Mouse (Mus musculus): Measurements from ENCODE around the gene Rpp25l. TPM values are rescaled to one million over a fixed set of nuclear protein-coding genes. Genes with fewer than 3 reads are reported as not detected.

Gene Rpp25l
- polyA plus RNA-seq, 1 experiment from 2014 or later = 45.1 TPM

DNA sequence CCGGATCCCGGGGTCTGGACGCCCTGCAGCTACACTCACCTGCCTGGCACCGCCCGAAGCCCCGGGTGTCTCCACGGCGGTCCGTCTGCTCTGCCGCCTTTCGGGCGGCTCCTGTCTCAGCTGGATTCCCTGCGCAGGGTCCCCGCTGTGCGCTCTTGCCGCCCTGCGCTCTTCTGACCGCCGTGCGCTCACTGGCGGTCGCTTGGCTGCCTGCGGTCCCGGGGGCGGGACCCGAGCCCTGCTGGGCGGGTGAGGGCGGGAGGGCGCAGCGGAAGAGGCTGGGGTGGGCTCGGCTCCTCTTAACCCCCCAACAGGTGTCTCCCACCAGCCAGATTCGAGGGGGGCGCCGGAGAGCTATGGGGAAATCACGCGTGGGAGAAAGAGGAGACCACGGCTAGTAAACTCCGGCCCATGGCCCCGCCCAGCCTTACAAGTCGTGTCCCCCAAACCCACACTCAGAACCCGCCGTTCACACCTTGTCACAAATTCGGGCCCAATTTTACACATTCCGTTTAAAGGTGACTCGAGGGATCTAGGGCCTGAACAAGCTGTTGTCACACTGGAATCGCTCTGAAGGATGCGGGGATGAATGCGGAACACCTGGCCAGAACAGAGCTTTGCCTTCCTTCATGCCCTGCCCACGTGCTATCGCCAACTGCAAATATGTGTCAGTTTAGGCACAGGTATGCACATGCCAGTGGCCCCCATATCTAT, 17.9 kb upstream of the Rpp25l start, which contains the start of gene Arid3c:
TSS of gene Arid3c (minus strand) at position 91 of the 714 bp plus-strand sequence.
- Histone ChIP-seq H3K4me1 (peaks cover 9% of the 10 kb centered on the region), H3K9ac (peak within 1 kb of the TSS; percentile 72), H3K27ac (replicated peaks) (no peak within 1 kb of the TSS), H3K4me3 (peak within 1 kb of the TSS; percentile 51), H3K9me3 (no peaks in the 10 kb centered on the region; the same call in 1 of the 2 replicates), H3K4me2 (peak within 1 kb of the TSS; percentile 77), H3K27me3 (replicated peaks) (peaks cover 92% of the 10 kb centered on the region), H3K36me3 (no peaks in the 10 kb centered on the region)
- WGBS = 2% methylated on average over 42 of the region's 50 CpGs
- no peak for ATAC-seq (ENCODE audit: extremely low read depth, insufficient number of reproducible peaks, low FRiP score, low TSS enrichment)

GRCm38 (mm10) chr4:41726826-41727621, 13.7 kb upstream of the Rpp25l start:
- Histone ChIP-seq H3K9me3 (no peaks in the 10 kb centered on the region), H3K36me3 (no peaks in the 10 kb centered on the region), H3K27ac (replicated peaks) (no peak overlapping the region), H3K4me3 (no peak overlapping the region), H3K4me1 (peaks cover 20% of the 10 kb centered on the region), H3K4me2 (no peak overlapping the region), H3K27me3 (replicated peaks) (peaks cover 83% of the 10 kb centered on the region), H3K9ac (no peak overlapping the region)
- WGBS = 15% methylated on average over 20 of the region's 20 CpGs
- ATAC-seq (ENCODE audit: extremely low read depth, insufficient number of reproducible peaks, low FRiP score, low TSS enrichment) = no peak

DNA sequence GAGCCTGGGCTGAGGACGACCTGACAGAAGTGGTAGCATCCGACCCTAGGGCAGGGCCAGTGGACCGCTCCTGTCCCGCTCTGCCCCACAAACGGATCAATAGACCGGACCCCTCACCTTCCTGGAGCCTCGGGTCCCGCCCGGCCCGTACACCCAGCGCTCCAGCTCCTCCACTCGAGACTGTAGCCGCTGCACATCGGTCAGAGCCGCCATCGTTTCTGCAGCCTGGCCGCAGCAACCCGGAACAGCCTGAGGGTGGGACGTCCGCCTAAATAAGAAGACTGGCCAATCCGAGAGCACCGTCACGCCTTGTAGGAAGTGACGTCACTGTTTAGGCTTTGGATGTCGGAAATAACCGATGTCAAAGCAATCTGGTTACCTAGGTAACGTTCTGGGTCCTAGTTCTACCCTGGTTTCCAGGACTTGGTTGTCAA, 9.6 kb upstream of the Rpp25l start, which contains the start of gene Dctn3:
TSS of gene Dctn3 (minus strand) at position 253 of the 434 bp plus-strand sequence.
- Histone ChIP-seq H3K27ac (replicated peaks) (no peak within 1 kb of the TSS), H3K9me3 (no peaks in the 10 kb centered on the region), H3K4me1 (peaks cover 16% of the 10 kb centered on the region), H3K4me2 (peak within 1 kb of the TSS; percentile 92), H3K27me3 (replicated peaks) (peaks cover 46% of the 10 kb centered on the region), H3K9ac (peak within 1 kb of the TSS; percentile 94), H3K36me3 (peaks cover 28% of the 10 kb centered on the region), H3K4me3 (peak within 1 kb of the TSS; percentile 78)
- ATAC-seq (ENCODE audit: extremely low read depth, insufficient number of reproducible peaks, low FRiP score, low TSS enrichment) = peak; percentile 84
- under 1% methylated on average over 27 of the region's 27 CpGs for WGBS

DNA sequence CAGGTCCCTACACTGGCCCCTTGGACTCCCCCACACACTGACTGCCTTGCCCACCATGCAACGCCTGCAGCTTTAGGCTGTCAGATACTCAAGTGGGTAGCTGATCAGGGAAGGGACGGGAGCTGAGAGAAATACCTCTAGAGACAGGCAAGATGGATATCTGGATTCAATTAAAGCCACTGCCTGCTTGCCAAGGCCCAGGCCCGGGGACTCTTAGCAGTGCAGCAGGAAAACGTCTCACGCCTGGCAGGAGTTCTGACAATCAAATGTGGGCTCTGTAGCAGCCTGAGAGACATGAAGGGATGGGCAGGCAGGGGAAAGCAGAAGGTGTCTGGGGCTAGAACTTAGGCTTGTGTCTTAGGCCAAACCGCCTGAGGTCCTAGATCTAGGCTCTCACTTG, 3.5 kb upstream of the Rpp25l start:
- no peaks in the 10 kb centered on the region for H3K27me3 ChIP-seq (replicated peaks)
- no peak overlapping the region for H3K4me3 ChIP-seq
- H3K36me3 ChIP-seq = peaks cover 58% of the 10 kb centered on the region
- no peak overlapping the region for H3K27ac ChIP-seq (replicated peaks)
- peaks cover 24% of the 10 kb centered on the region for H3K4me1 ChIP-seq
- no peaks in the 10 kb centered on the region for H3K9me3 ChIP-seq
- no peak for ATAC-seq (ENCODE audit: extremely low read depth, insufficient number of reproducible peaks, low FRiP score, low TSS enrichment)
- 47% methylated on average over 6 of the region's 6 CpGs for WGBS
- no peak overlapping the region for H3K9ac ChIP-seq
- no peak overlapping the region for H3K4me2 ChIP-seq

GRCm38 (mm10) chr4:41715596-41715995, 2.3 kb upstream of the Rpp25l start:
- Histone ChIP-seq H3K27ac (replicated peaks) (no peak overlapping the region), H3K27me3 (replicated peaks) (no peaks in the 10 kb centered on the region), H3K4me3 (no peak overlapping the region), H3K9me3 (no peaks in the 10 kb centered on the region), H3K36me3 (peaks cover 68% of the 10 kb centered on the region), H3K4me1 (peaks cover 27% of the 10 kb centered on the region), H3K4me2 (no peak overlapping the region), H3K9ac (no peak overlapping the region)
- no peak for ATAC-seq (ENCODE audit: extremely low read depth, insufficient number of reproducible peaks, low FRiP score, low TSS enrichment)
- 88% methylated on average over 5 of the region's 5 CpGs for WGBS

GRCm38 (mm10) chr4:41715082-41715481, 1.7 kb upstream of the Rpp25l start:
- H3K9ac ChIP-seq = no peak overlapping the region
- H3K4me2 ChIP-seq = no peak overlapping the region
- H3K9me3 ChIP-seq = no peaks in the 10 kb centered on the region
- no peak overlapping the region for H3K4me3 ChIP-seq
- H3K27ac ChIP-seq (replicated peaks) = no peak overlapping the region
- peaks cover 67% of the 10 kb centered on the region for H3K36me3 ChIP-seq
- WGBS = 69% methylated on average over 8 of the region's 8 CpGs
- peaks cover 27% of the 10 kb centered on the region for H3K4me1 ChIP-seq
- no peaks in the 10 kb centered on the region for H3K27me3 ChIP-seq (replicated peaks)
- no peak for ATAC-seq (ENCODE audit: extremely low read depth, insufficient number of reproducible peaks, low FRiP score, low TSS enrichment)

DNA sequence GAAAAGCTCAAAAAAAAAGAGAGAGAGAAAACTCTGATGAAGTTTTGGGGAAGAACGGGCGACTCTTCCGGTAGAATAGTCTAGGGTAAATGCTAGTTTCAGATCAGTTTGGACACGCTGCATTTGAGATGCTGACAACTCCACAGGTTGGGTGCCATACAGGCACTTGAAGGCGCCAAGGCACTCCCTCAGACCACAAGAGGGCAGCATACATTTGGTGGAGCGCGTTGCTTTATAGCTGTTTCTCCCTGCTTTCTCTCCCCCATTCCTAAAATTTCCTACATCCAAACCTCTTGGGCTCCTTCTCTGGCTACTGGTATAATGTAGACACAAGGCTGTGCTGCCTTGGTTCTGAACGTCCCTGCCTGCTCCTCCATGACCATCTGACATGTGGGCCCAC, 942 bp upstream of the Rpp25l start:
- ATAC-seq (ENCODE audit: extremely low read depth, insufficient number of reproducible peaks, low FRiP score, low TSS enrichment) = no peak
- peak overlapping the region; percentile 95 for H3K4me2 ChIP-seq
- no peaks in the 10 kb centered on the region for H3K27me3 ChIP-seq (replicated peaks)
- peaks cover 27% of the 10 kb centered on the region for H3K4me1 ChIP-seq
- H3K4me3 ChIP-seq = peak overlapping the region; percentile 85
- H3K9ac ChIP-seq = peak overlapping the region; percentile 97; the same call in 1 of the 2 replicates
- H3K9me3 ChIP-seq = no peaks in the 10 kb centered on the region
- 24% methylated on average over 8 of the region's 8 CpGs for WGBS
- H3K36me3 ChIP-seq = peaks cover 59% of the 10 kb centered on the region
- H3K27ac ChIP-seq (replicated peaks) = no peak overlapping the region

DNA sequence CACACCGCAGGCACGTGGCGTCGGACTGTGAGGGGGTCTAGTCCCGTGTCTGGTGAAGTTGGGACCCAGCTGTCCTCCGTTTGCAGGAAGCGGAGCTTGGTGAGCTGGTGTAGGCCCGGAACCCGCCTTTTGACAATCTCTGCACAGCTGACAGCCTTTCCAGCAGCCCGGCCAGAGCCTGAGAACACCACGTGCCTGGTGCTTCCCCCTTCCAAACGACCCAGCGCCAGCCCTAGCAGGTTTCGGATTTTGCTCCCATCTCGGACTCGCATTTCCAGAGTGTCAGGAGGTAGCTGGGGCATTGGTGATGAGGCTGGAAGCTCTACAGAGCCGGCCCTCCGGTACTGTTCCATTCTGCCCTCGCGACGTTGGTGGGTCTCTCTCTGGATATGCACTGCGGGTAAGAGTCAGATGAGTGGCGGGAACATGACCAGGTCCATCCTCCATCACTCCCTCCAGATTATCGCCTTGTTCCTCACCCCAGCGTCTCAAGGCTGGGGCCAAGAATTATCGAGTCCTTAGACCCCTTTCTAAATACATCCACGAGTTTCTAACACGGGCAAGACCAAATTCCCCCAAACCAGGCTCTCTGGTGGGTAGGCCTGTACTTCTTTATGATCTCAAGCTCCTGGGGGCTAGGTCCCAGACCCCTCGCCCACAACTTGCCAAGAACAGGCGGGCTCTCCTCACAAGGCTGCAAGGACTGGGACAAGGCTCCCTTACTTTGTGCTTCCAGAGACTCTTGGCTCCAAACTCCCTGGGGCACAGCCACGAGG, 725 bp downstream of the Rpp25l start:
- no peak for ATAC-seq (ENCODE audit: extremely low read depth, insufficient number of reproducible peaks, low FRiP score, low TSS enrichment)
- Histone ChIP-seq H3K9me3 (no peaks in the 10 kb centered on the region), H3K36me3 (peaks cover 42% of the 10 kb centered on the region), H3K27ac (replicated peaks) (peak overlapping the region; percentile 76), H3K27me3 (replicated peaks) (peaks cover 6% of the 10 kb centered on the region; the same call in 1 of the 2 replicates), H3K4me3 (peak overlapping the region; percentile 85), H3K9ac (peak overlapping the region; percentile 97), H3K4me1 (peaks cover 27% of the 10 kb centered on the region), H3K4me2 (peak overlapping the region; percentile 95)
- WGBS = 41% methylated on average over 31 of the region's 31 CpGs

GRCm38 (mm10) chr4:41711705-41712375, 1.5 kb downstream of the Rpp25l start:
- no peaks in the 10 kb centered on the region for H3K9me3 ChIP-seq
- ATAC-seq (ENCODE audit: extremely low read depth, insufficient number of reproducible peaks, low FRiP score, low TSS enrichment) = no peak
- no peak overlapping the region for H3K27ac ChIP-seq (replicated peaks)
- H3K4me1 ChIP-seq = peaks cover 33% of the 10 kb centered on the region
- H3K27me3 ChIP-seq (replicated peaks) = peaks cover 11% of the 10 kb centered on the region
- WGBS = 72% methylated on average over 16 of the region's 16 CpGs
- H3K4me2 ChIP-seq = peak overlapping the region; percentile 95
- peak overlapping the region; percentile 85 for H3K4me3 ChIP-seq
- peak overlapping the region; percentile 97 for H3K9ac ChIP-seq
- H3K36me3 ChIP-seq = peaks cover 34% of the 10 kb centered on the region

DNA sequence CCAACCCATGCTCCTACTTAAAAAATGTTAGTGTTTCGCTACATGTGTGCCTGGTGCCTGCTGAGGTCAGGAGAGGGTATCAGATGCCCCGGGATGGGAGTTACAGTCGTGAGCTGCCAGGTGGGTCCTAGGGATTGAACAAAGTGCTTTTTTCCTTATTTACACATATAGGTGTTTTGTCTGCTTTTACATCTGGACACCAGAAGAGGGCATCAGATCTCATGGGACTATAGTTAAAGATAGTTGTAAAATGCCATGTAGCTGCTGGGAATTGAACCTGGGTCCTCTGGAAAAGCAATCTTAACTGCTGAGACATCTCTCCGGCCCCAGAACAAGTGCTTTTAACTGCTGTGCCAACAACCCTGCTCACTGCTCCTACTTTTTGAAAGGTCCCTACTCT, 3.1 kb downstream of the Rpp25l start:
- no peak overlapping the region for H3K27ac ChIP-seq (replicated peaks)
- no peak overlapping the region for H3K9ac ChIP-seq
- 54% methylated on average over 4 of the region's 4 CpGs for WGBS
- H3K4me2 ChIP-seq = no peak overlapping the region
- peaks cover 45% of the 10 kb centered on the region for H3K4me1 ChIP-seq
- ATAC-seq (ENCODE audit: extremely low read depth, insufficient number of reproducible peaks, low FRiP score, low TSS enrichment) = no peak
- no peak overlapping the region for H3K4me3 ChIP-seq
- H3K36me3 ChIP-seq = peaks cover 20% of the 10 kb centered on the region; the same call in 1 of the 2 replicates
- H3K27me3 ChIP-seq (replicated peaks) = peaks cover 20% of the 10 kb centered on the region
- no peaks in the 10 kb centered on the region for H3K9me3 ChIP-seq
